In the genomic region with DNA sequence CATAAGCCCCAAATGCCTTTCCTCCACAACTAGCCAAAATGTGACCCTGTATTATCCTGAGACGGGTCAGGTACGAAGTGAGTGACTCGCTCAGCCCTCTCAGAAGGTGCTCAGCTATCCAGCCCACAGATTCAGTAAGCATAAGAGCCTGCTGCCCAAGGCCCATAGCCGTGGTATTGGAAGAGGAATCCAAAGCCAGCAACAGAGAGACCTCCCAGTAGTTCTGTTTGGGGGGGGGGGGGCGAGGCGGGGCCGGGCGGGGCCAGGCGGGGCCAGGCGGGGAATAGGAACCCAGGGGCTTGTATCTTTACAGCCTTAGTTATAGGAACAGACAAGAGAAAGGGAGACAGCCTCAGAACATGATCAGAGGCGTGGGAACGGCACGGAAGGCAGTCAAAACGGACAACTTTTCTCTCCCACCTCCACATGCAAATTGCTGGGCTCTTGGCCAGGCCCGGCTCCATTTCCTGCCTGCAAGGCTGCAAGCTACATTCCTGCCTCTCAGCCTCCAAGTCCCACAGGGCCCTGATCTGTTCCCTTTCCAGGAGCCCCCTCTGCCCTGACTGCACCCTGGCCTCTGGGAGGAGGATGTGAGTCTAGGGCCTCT, we compare ENCODE assay signal across 8 mouse cellular contexts. TPM values are rescaled to one million over a fixed set of nuclear protein-coding genes. Genes with fewer than 3 reads are reported as not detected.
DNase-seq lines count a peak whose midpoint lies in the region; ATAC-seq and TF ChIP-seq lines count a peak whose summit lies in the region.

No protein-coding gene starts in this region.

- TF ChIP-seq CTCF in intestine, postnatal 0 days (IDR thresholded peaks at IDR 0.05; ENCODE audit: low read depth): peak; percentile 14; the same call in 1 of the 2 replicates

- peak overlapping the region; percentile 23 for H3K9ac ChIP-seq in embryonic facial prominence, embryonic 11.5 days (replicated peaks; ENCODE audit: low read length)
- H3K9ac ChIP-seq in intestine, postnatal 0 days (ENCODE audit: low read depth, low read length): no peak overlapping the region
- no peak overlapping the region; the same call in 1 of the 2 replicates for H3K9ac ChIP-seq in stomach, embryonic 14.5 days (replicated peaks; ENCODE audit: low read depth, low read length)

- 9% methylated on average over 15 of the region's 15 CpGs for WGBS in embryonic facial prominence, embryonic 11.5 days
- 13% methylated on average over 15 of the region's 15 CpGs for WGBS in intestine, postnatal 0 days
- WGBS in stomach, embryonic 14.5 days: 22% methylated on average over 9 of the region's 15 CpGs

- H3K4me1 ChIP-seq in embryonic facial prominence, embryonic 11.5 days (ENCODE audit: control insufficient read depth, insufficient read depth, low read length): peaks cover 17% of the 10 kb centered on the region
- H3K4me1 ChIP-seq in intestine, postnatal 0 days (replicated peaks; ENCODE audit: control insufficient read depth, insufficient read depth, low read length): 0 out of 2 replicates have a peak, but pooled peaks cover 3% of the 10 kb centered on the region
- peaks cover 42% of the 10 kb centered on the region for H3K4me1 ChIP-seq in stomach, embryonic 14.5 days (ENCODE audit: control insufficient read depth, insufficient read depth, low read length)

- ATAC-seq in embryonic facial prominence, embryonic 11.5 days (replicated peaks; ENCODE audit: insufficient number of reproducible peaks, low FRiP score, low TSS enrichment, low read depth): no peak
- ATAC-seq in intestine, postnatal 0 days: 0 out of 2 replicates have a peak, but pooled peaks have one; percentile 17
- ATAC-seq in stomach, embryonic 14.5 days (ENCODE audit: insufficient number of reproducible peaks, insufficient read depth, low FRiP score, low read depth): peak; percentile 65

- peak overlapping the region; percentile 13 for H3K4me2 ChIP-seq in embryonic facial prominence, embryonic 11.5 days (ENCODE audit: low read depth, low read length)
- H3K4me2 ChIP-seq in intestine, postnatal 0 days (replicated peaks; ENCODE audit: low read depth): peak overlapping the region; percentile 50
- peak overlapping the region; percentile 37 for H3K4me2 ChIP-seq in stomach, embryonic 14.5 days (replicated peaks; ENCODE audit: low read depth, low read length)

- no peaks in the 10 kb centered on the region for H3K36me3 ChIP-seq in embryonic facial prominence, embryonic 11.5 days (replicated peaks; ENCODE audit: control insufficient read depth, insufficient read depth, low read depth, low read length)
- no peaks in the 10 kb centered on the region for H3K36me3 ChIP-seq in intestine, postnatal 0 days (ENCODE audit: control insufficient read depth, insufficient read depth)
- peaks cover 3% of the 10 kb centered on the region for H3K36me3 ChIP-seq in stomach, embryonic 14.5 days (ENCODE audit: control insufficient read depth, insufficient read depth, low read length)

- H3K27ac ChIP-seq in embryonic facial prominence, embryonic 11.5 days (replicated peaks; ENCODE audit: low read depth, low read length): peak overlapping the region; percentile 68
- H3K27ac ChIP-seq in intestine, postnatal 0 days (ENCODE audit: low read depth, low read length): peak overlapping the region; percentile 79
- H3K27ac ChIP-seq in stomach, embryonic 14.5 days (ENCODE audit: low read length): peak overlapping the region; percentile 95

- no peaks in the 10 kb centered on the region for H3K9me3 ChIP-seq in embryonic facial prominence, embryonic 11.5 days (replicated peaks; ENCODE audit: control insufficient read depth, low read length)
- no peaks in the 10 kb centered on the region for H3K9me3 ChIP-seq in intestine, postnatal 0 days (ENCODE audit: control insufficient read depth)
- H3K9me3 ChIP-seq in stomach, embryonic 14.5 days (ENCODE audit: control insufficient read depth, low read depth, low read length): no peaks in the 10 kb centered on the region

- no peak overlapping the region for H3K4me3 ChIP-seq in embryonic facial prominence, embryonic 11.5 days (ENCODE audit: low read depth, low read length)
- H3K4me3 ChIP-seq in intestine, postnatal 0 days (ENCODE audit: low read depth, low read length): 0 out of 2 replicates have a peak overlapping the region, but pooled peaks have one; percentile 7
- H3K4me3 ChIP-seq in stomach, embryonic 14.5 days (ENCODE audit: low read depth, low read length): peak overlapping the region; percentile 11; the same call in 1 of the 2 replicates

- H3K27me3 ChIP-seq in embryonic facial prominence, embryonic 11.5 days (ENCODE audit: control insufficient read depth, insufficient read depth, low read length): no peaks in the 10 kb centered on the region; the same call in 1 of the 2 replicates
- no peaks in the 10 kb centered on the region for H3K27me3 ChIP-seq in intestine, postnatal 0 days (replicated peaks; ENCODE audit: control insufficient read depth, insufficient read depth, low read length)
- H3K27me3 ChIP-seq in stomach, embryonic 14.5 days (ENCODE audit: control insufficient read depth, insufficient read depth, low read length): no peaks in the 10 kb centered on the region

- peak; percentile 74 for DNase-seq in Muller cell, postnatal 12 days (ENCODE audit: inconsistent ontology term)
- DNase-seq in embryonic facial prominence, embryonic 11.5 days (ENCODE audit: low spot score): peak; percentile 63
- peak; percentile 87 to 91 for DNase-seq in heart, adult 18-20 months
- DNase-seq in left cerebral cortex, adult 9 months (ENCODE audit: low spot score in 2 of 2): peak; percentile 32 to 85
- peak; percentile 65 for DNase-seq in lung, postnatal 36 days
- no peak for DNase-seq in cerebellum, adult 11 months

RNA-seq across cellular contexts. Expression of a gene that starts 15.4 kb away (rescaled TPM):
- 0.26 TPM in 1 of 2 replicates, not detected in the other for polyA plus RNA-seq in embryonic facial prominence, embryonic 11.5 days (2014; fragmentation: Nextera tagmentation; extraction: Ambion mirVana)
- total RNA-seq in heart, adult 18-20 months (2021): under 1 TPM; 0.10 to 0.28 TPM
- polyA plus RNA-seq in intestine, postnatal 0 days (2015; fragmentation: Nextera tagmentation; extraction: Ambion mirVana): 0.23 and 0.34 TPM in 2 replicates
- 0.69 and 1.2 TPM in 2 replicates for polyA plus RNA-seq in stomach, embryonic 14.5 days (2014; fragmentation: Nextera tagmentation; extraction: Ambion mirVana)

RNA-seq across cellular contexts. Expression of a gene that starts 31.2 kb away (rescaled TPM):
- polyA plus RNA-seq in embryonic facial prominence, embryonic 11.5 days (2014; fragmentation: Nextera tagmentation; extraction: Ambion mirVana): 7.4 and 8.1 TPM in 2 replicates
- total RNA-seq in heart, adult 18-20 months (2021): under 1 TPM in 1 of 2 experiments, not detected in 1; 0.57 TPM
- 0.16 and 0.18 TPM in 2 replicates for polyA plus RNA-seq in intestine, postnatal 0 days (2015; fragmentation: Nextera tagmentation; extraction: Ambion mirVana)
- 0.88 and 0.97 TPM in 2 replicates for polyA plus RNA-seq in stomach, embryonic 14.5 days (2014; fragmentation: Nextera tagmentation; extraction: Ambion mirVana)

RNA-seq across cellular contexts. Expression of a gene that starts 33.0 kb away (rescaled TPM):
- polyA plus RNA-seq in embryonic facial prominence, embryonic 11.5 days (2014; fragmentation: Nextera tagmentation; extraction: Ambion mirVana): 0.86 and 0.94 TPM in 2 replicates
- total RNA-seq in heart, adult 18-20 months (2021): under 1 TPM in 1 of 2 experiments, not detected in 1; 0.10 TPM
- 0.05 TPM in 2 replicates for polyA plus RNA-seq in intestine, postnatal 0 days (2015; fragmentation: Nextera tagmentation; extraction: Ambion mirVana)
- 0.20 and 0.55 TPM in 2 replicates for polyA plus RNA-seq in stomach, embryonic 14.5 days (2014; fragmentation: Nextera tagmentation; extraction: Ambion mirVana)
